Mouse (Mus musculus) ES-E14 (cell line): ENCODE results near the gene Borcs7.

Experiments used
- CHD2 ChIP-seq: IDR thresholded peaks from 2 replicates; pipeline ENCODE4 v1.6.1; 2014; ENCODE audit warnings: mild to moderate bottlenecking, low read depth, low read length, inconsistent platforms
- MAFK ChIP-seq: IDR thresholded peaks from 2 replicates; pipeline ENCODE4 v1.6.1; 2014; ENCODE audit warnings: mild to moderate bottlenecking, low read depth, low read length, inconsistent platforms; ENCODE audit not compliant: insufficient read depth
- ZNF384 ChIP-seq: IDR thresholded peaks from 2 replicates; pipeline ENCODE4 v1.6.1; 2012; ENCODE audit warnings: low read depth, low read length, inconsistent platforms

- TF ChIP-seq ZNF384 (no peak), CHD2 (no peak), MAFK (no peak)
These were observed 8.3 kb downstream of the Borcs7 start for GRCm38 (mm10) chr19:46697840-46698517.
